8 mouse cellular contexts compared by ENCODE assay signal in genomic region chr2:152821023-152821422, GRCm38 (mm10). TPM values are rescaled to one million over a fixed set of nuclear protein-coding genes. Genes with fewer than 3 reads are reported as not detected.
DNase-seq lines count a peak whose midpoint lies in the region; ATAC-seq lines count a peak whose summit lies in the region.

No protein-coding gene starts in this region.

- intact Hi-C loops in left cerebral cortex, postnatal 36 days (cut with DNase I): no loop called here

- H3K4me1 ChIP-seq in lung, embryonic 16.5 days (replicated peaks; ENCODE audit: control insufficient read depth, insufficient read depth, low read length): peaks cover 60% of the 10 kb centered on the region

- peak; percentile 41 for DNase-seq in urinary bladder, postnatal 14 days (ENCODE audit: low spot score)
- no peak for DNase-seq in urinary bladder, postnatal 4 days (ENCODE audit: low spot score in 2 of 2)
- DNase-seq in heart, adult 18-20 months: peak; percentile 79 to 91
- peak; percentile 76 for DNase-seq in kidney, adult 11 months
- no peak for DNase-seq in left cerebral cortex, postnatal 36 days (ENCODE audit: low spot score in 2 of 2)
- no peak for DNase-seq in frontal cortex, postnatal 36 days (ENCODE audit: low spot score in 2 of 2)

- H3K9me3 ChIP-seq in lung, embryonic 16.5 days (ENCODE audit: control insufficient read depth, low read length): no peaks in the 10 kb centered on the region

- peak overlapping the region; percentile 12; the same call in 1 of the 2 replicates for H3K9ac ChIP-seq in lung, embryonic 16.5 days (ENCODE audit: low read length)

- H3K27me3 ChIP-seq in lung, embryonic 16.5 days (ENCODE audit: control insufficient read depth, insufficient read depth, low read depth, low read length): no peaks in the 10 kb centered on the region

- H3K4me2 ChIP-seq in lung, embryonic 16.5 days (ENCODE audit: low read depth, low read length): peak overlapping the region; percentile 28

- ATAC-seq in lung, embryonic 16.5 days (ENCODE audit: low read depth): peak; percentile 65
- no peak for ATAC-seq in erythroblast, adult 5-6 weeks (replicated peaks; ENCODE audit: low FRiP score, poor library complexity, severe bottlenecking)

- no peak overlapping the region for H3K4me3 ChIP-seq in lung, embryonic 16.5 days (ENCODE audit: low read length)

- 11% methylated on average over 5 of the region's 5 CpGs for WGBS in lung, embryonic 16.5 days

- peaks cover 9% of the 10 kb centered on the region for H3K36me3 ChIP-seq in lung, embryonic 16.5 days (ENCODE audit: control insufficient read depth, insufficient read depth, low read length)

- H3K27ac ChIP-seq in lung, embryonic 16.5 days (ENCODE audit: low read length): peak overlapping the region; percentile 98

RNA-seq across cellular contexts. Expression of gene Bcl2l1, which starts 10.5 kb away (rescaled TPM):
- 100 to 1,000 TPM in 1 of 2 experiments, 10 to 100 TPM in 1; 77.8 to 111 TPM for total RNA-seq in heart, adult 18-20 months (2021)
- 120 and 121 TPM in 2 replicates for polyA plus RNA-seq in lung, embryonic 16.5 days (2015; fragmentation: Nextera tagmentation; extraction: Ambion mirVana)
- total RNA-seq in erythroblast, adult 5-6 weeks (2015; ENCODE audit: low replicate concordance): 543 and 572 TPM in 2 replicates
- total RNA-seq in erythroblast, adult 5-6 weeks (2017; ENCODE audit: low replicate concordance): 807 and 937 TPM in 2 replicates
- total RNA-seq in left cerebral cortex, postnatal 36 days (2021): 100 to 1,000 TPM; 128 to 133 TPM

RNA-seq across cellular contexts. Expression of gene Tpx2, which starts 26.7 kb away (rescaled TPM):
- total RNA-seq in heart, adult 18-20 months (2021): 1 to 10 TPM in 1 of 2 experiments, under 1 TPM in 1; 0.90 to 1.0 TPM
- polyA plus RNA-seq in lung, embryonic 16.5 days (2015; fragmentation: Nextera tagmentation; extraction: Ambion mirVana): 85.8 and 101 TPM in 2 replicates
- 39.8 and 43.9 TPM in 2 replicates for total RNA-seq in erythroblast, adult 5-6 weeks (2015; ENCODE audit: low replicate concordance)
- 53.4 and 65.9 TPM in 2 replicates for total RNA-seq in erythroblast, adult 5-6 weeks (2017; ENCODE audit: low replicate concordance)
- 1 to 10 TPM; 3.2 to 3.6 TPM for total RNA-seq in left cerebral cortex, postnatal 36 days (2021)

Comparison
In these comparisons a context has a peak if more than half of its experiments do, and no peak if none do; other contexts are left out.
1. DNase-seq: peak in urinary bladder, postnatal 14 days (single experiment), heart, adult 18-20 months (2 of 2) and kidney, adult 11 months (single experiment); none in urinary bladder, postnatal 4 days (0 of 2), left cerebral cortex, postnatal 36 days (0 of 2) and frontal cortex, postnatal 36 days (0 of 2).
2. RNA of gene Bcl2l1, which starts 10.5 kb away (total RNA-seq): 543 to 937 TPM in erythroblast, adult 5-6 weeks; 128 to 133 TPM in left cerebral cortex, postnatal 36 days and 77.8 to 111 TPM in heart, adult 18-20 months; every median in the first group is over 4 times any median in the second.
3. RNA of gene Tpx2, which starts 26.7 kb away (total RNA-seq): 39.8 to 65.9 TPM in erythroblast, adult 5-6 weeks; 3.2 to 3.6 TPM in left cerebral cortex, postnatal 36 days and 0.90 to 1.0 TPM in heart, adult 18-20 months; every median in the first group is over 4 times any median in the second.